Mouse (Mus musculus) kidney, adult 11 months (tissue): Measurements from ENCODE around the gene Kdm4a.

Source experiments
- DNase-seq: peaks from one replicate; pipeline ENCODE4 v3.0.0; 2022

Gene Kdm4a

GRCm38 (mm10) chr4:118109649-118110048 is 70.2 kb downstream of the Kdm4a start:
- no peak for DNase-seq

- DNase-seq, result no peak
These were observed 71.1 kb downstream of the Kdm4a start for GRCm38 (mm10) chr4:118108779-118109178.

- DNase-seq, result no peak
These were observed 74.4 kb downstream of the Kdm4a start for GRCm38 (mm10) chr4:118105256-118106053.

GRCm38 (mm10) chr4:118103280-118103830 is 76.5 kb downstream of the Kdm4a start:
- no peak for DNase-seq

- DNase-seq, result no peak
These were observed 78.3 kb downstream of the Kdm4a start for GRCm38 (mm10) chr4:118101497-118101896.

GRCm38 (mm10) chr4:118099637-118100364 is 80.0 kb downstream of the Kdm4a start:
- no peak for DNase-seq

GRCm38 (mm10) chr4:118098571-118098970 is 81.3 kb downstream of the Kdm4a start:
- DNase-seq, result no peak

GRCm38 (mm10) chr4:118096069-118096468 is 83.8 kb downstream of the Kdm4a start:
- no peak for DNase-seq

- no peak for DNase-seq
These were observed 86.9 kb downstream of the Kdm4a start for GRCm38 (mm10) chr4:118092784-118093457.

- DNase-seq, result no peak
These were observed 89.4 kb downstream of the Kdm4a start for GRCm38 (mm10) chr4:118090449-118090848.

- peak; percentile 40 for DNase-seq
These were observed 89.9 kb downstream of the Kdm4a start for GRCm38 (mm10) chr4:118089939-118090338.

- DNase-seq, result no peak
These were observed 91.1 kb downstream of the Kdm4a start for GRCm38 (mm10) chr4:118088771-118089170.
